Mouse (Mus musculus) gastrocnemius, adult 2 months (tissue): ENCODE data around the gene Vmn2r45. TPM values are rescaled to one million over a fixed set of nuclear protein-coding genes. Genes with fewer than 3 reads are reported as not detected.
"Not testable (repeated sequence)": the region's sequence is repeated elsewhere in the genome, so short reads cannot be mapped to it uniquely, and the experiment has no call there.

Experiments used
- DNase-seq: peaks from one replicate; pipeline ENCODE4 v3.0.0; 2022
- H3K27ac ChIP-seq: fragments of 200-600 bp; 2 replicates; pipeline ENCODE4 v1.8.1; 2022; ENCODE audit warnings: mild to moderate bottlenecking
- H3K4me3 ChIP-seq: fragments of 200-600 bp; 2 replicates; pipeline ENCODE4 v1.8.1; 2022; ENCODE audit warnings: mild to moderate bottlenecking, moderate library complexity
- intact Hi-C: fragments of 180-260 bp; cut with DNase I; formaldehyde crosslinking; loops from one replicate; pipeline ENCODE4 v1.15.1; 2025
- long read RNA-seq, 2 experiments: library from polyadenylated mRNA; stranded (forward); transcript quantifications; one replicate each; pipeline ENCODE4 v2.0.0; 2021
- total RNA-seq, 2 experiments: library from RNA; stranded (reverse); gene quantifications; 2 replicates each; pipeline ENCODE4 v1.2.3; 2021

The Vmn2r45 gene
- total RNA-seq = not detected
- long read RNA-seq, experiment 1 = 0 reads
- long read RNA-seq, experiment 2 = 0 reads

GRCm38 (mm10) chr7:8488975-8489374, at the start of gene Vmn2r45:
TSS of gene Vmn2r45 (minus strand) at chr7:8489075.
- H3K4me3 ChIP-seq, intact Hi-C loops, H3K27ac ChIP-seq, DNase-seq: not testable (repeated sequence)

Other genes starting within 250 kb of the Vmn2r45 start
- not detected for gene Vmn2r43, start 228.5 kb downstream of the Vmn2r45 start, total RNA-seq
- not detected for gene Vmn2r44, start 105.7 kb downstream of the Vmn2r45 start, total RNA-seq